Mouse (Mus musculus): ENCODE results near the gene Gpc6. TPM values are rescaled to one million over a fixed set of nuclear protein-coding genes. Genes with fewer than 3 reads are reported as not detected.

The Gpc6 gene
- polyA plus RNA-seq, 1 experiment = 4.7 TPM

DNA sequence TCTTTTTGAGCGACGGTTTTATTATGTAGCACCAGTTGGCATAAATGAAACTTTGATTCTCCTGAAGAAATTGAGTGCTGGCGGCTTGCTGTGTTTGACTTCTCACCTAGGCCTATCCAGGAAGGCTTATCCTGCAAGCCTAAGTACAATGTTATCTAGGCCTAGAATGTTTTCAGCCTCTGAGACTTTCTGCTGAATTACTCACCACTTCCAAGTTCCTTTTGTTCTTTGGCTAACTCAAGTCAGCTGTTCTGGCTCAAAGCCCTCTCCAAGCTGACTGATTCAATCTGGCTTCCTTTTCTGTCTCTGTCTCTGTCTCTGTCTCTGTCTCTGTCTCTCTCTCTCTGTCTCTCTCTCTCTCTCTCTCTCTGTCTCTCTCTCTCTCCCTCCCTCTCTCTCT lies 188.0 kb downstream of the Gpc6 start:
- no peak overlapping the region for H3K27ac ChIP-seq (ENCODE audit: insufficient read depth, low read length)
- H3K4me3 ChIP-seq (ENCODE audit: insufficient read depth, low read length) = no peak overlapping the region
- no peaks in the 10 kb centered on the region for H3K4me1 ChIP-seq (ENCODE audit: control insufficient read depth, insufficient read depth, low read length)
- TF ChIP-seq POLR2A (IDR thresholded peaks at IDR 0.05; ENCODE audit: extremely low read depth, insufficient read depth, low read length) (no peak), CTCF (IDR thresholded peaks at IDR 0.05; ENCODE audit: extremely low read depth, insufficient read depth, low read length) (no peak)

DNA sequence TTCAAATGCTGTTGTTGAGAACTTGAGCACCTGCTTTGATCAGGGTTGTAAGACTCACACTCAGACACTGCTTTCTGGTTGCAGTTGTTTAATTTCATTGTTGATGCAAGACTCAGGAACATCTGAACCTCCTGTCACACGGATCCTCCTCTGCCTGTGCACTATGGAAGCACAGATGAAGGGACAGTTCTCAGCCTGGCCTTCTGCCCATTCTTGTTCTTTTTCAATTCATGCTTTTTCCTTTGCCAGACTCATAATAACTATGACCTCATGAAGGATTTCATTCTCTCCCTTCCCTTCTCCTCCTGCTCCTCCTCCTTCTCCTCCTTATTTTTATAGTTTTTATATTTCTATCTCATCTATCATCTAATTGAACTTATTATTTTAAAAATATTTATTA lies 196.9 kb downstream of the Gpc6 start:
- no peaks in the 10 kb centered on the region for H3K4me1 ChIP-seq (ENCODE audit: control insufficient read depth, insufficient read depth, low read length)
- no peak overlapping the region for H3K27ac ChIP-seq (ENCODE audit: insufficient read depth, low read length)
- TF ChIP-seq POLR2A (IDR thresholded peaks at IDR 0.05; ENCODE audit: extremely low read depth, insufficient read depth, low read length) (no peak), CTCF (IDR thresholded peaks at IDR 0.05; ENCODE audit: extremely low read depth, insufficient read depth, low read length) (no peak)
- H3K4me3 ChIP-seq (ENCODE audit: insufficient read depth, low read length) = no peak overlapping the region

DNA sequence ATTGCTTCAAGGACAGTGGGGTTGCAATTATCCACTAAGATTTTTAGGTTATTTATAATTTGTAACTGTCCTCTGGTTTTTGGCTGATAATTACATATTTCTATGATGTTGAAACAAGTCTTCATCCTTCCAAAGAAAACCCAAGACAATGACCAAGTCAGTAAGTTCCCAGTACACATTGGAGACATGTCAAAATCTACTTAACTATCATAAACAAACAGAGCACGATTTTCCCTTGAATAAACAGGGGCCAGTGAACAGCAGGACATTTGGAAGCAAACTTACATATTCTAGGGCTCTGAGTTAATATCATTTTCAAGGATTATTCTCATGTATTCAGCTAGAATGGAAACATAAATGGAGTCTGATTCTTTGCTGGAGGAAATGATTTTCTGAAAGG lies 205.2 kb downstream of the Gpc6 start:
- TF ChIP-seq CTCF (IDR thresholded peaks at IDR 0.05; ENCODE audit: extremely low read depth, insufficient read depth, low read length) (no peak), POLR2A (IDR thresholded peaks at IDR 0.05; ENCODE audit: extremely low read depth, insufficient read depth, low read length) (no peak)

DNA sequence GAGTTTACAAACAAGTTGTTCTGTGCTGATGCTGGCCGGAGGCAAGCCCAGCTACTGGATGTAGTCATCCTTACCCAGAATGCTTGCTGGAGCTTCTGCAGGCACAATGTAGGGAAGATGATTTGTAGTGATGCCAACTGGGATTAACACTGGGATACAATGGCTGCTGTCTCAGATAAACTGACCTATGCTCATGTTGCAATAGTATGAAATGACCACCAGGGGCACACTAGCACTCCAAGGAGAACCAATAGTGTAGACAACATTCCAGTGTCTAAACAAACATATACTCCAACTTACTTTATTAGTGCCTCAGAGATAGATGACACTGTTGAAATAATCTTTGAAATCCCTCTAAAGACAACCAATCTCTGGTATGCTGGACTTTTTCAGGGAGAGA lies 206.2 kb downstream of the Gpc6 start:
- Histone ChIP-seq H3K4me3 (ENCODE audit: insufficient read depth, low read length) (no peak overlapping the region), H3K4me1 (ENCODE audit: control insufficient read depth, insufficient read depth, low read length) (no peaks in the 10 kb centered on the region), H3K27ac (ENCODE audit: insufficient read depth, low read length) (no peak overlapping the region)
- no peak for TF ChIP-seq POLR2A (IDR thresholded peaks at IDR 0.05; ENCODE audit: extremely low read depth, insufficient read depth, low read length)
- TF ChIP-seq CTCF (IDR thresholded peaks at IDR 0.05; ENCODE audit: extremely low read depth, insufficient read depth, low read length) = no peak

More for the DNA sequence above, 205.2 kb downstream of the Gpc6 start:
- no peak overlapping the region for H3K27ac ChIP-seq (ENCODE audit: insufficient read depth, low read length)
- no peak overlapping the region for H3K4me3 ChIP-seq (ENCODE audit: insufficient read depth, low read length)
- no peaks in the 10 kb centered on the region for H3K4me1 ChIP-seq (ENCODE audit: control insufficient read depth, insufficient read depth, low read length)

DNA sequence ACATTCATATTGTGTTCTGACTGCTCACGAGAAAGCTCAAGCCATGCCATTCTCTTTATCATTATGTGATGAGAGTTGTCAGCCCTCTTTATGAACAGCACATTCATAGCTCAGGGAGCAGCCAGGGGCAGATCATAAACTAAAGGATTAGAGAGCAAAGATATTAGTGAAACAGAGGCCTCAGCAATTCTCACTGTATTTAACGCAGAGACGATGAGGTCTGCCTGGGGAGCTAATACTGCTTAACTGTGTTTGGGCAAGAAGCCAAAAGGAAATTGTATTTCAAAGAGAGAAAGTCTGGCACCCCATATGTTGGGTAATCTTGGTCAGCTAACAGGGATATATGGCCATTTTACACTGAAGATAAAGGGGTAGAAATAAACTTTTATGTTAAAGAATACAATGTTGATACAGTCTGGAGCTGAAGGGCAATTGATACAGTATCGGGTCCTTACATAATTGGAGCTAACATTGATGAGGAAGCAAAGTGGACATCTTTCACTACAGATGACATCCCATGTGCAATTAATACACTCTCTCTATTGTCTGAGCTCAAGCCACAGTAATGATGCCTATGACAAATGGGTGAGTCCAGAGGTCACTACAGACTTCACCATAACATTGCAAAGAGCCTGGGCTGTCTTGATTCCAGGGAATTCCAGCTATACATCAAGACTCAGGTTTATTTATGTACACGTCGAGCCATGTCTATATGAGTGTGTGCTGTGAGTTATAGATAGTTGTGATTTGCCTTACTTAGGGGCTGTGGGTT lies 216.1 kb downstream of the Gpc6 start:
- Histone ChIP-seq H3K27ac (ENCODE audit: insufficient read depth, low read length) (no peak overlapping the region), H3K4me1 (ENCODE audit: control insufficient read depth, insufficient read depth, low read length) (no peaks in the 10 kb centered on the region), H3K4me3 (ENCODE audit: insufficient read depth, low read length) (no peak overlapping the region)
- no peak for TF ChIP-seq POLR2A (IDR thresholded peaks at IDR 0.05; ENCODE audit: extremely low read depth, insufficient read depth, low read length)
- no peak for TF ChIP-seq CTCF (IDR thresholded peaks at IDR 0.05; ENCODE audit: extremely low read depth, insufficient read depth, low read length)

DNA sequence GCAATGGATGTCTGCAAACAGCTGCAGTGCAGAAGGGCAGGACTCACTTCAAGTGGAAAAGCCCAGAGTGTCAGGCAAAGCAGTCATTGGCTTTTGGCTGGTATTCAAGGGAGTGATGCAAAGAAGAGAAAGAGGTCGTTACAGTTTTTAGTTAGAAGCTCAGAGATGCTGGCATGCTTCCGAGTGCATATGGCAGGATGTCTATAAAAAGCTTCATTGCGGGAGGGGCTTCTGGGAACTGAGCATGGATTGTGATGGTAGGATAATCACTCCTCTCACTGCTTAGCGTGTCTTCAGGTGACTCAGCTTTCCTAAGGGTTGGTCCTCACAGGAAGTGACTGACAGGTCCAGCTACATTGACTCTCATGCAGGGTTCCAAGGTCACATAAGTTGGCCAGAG lies 221.0 kb downstream of the Gpc6 start:
- Histone ChIP-seq H3K4me1 (ENCODE audit: control insufficient read depth, insufficient read depth, low read length) (no peaks in the 10 kb centered on the region), H3K27ac (ENCODE audit: insufficient read depth, low read length) (no peak overlapping the region), H3K4me3 (ENCODE audit: insufficient read depth, low read length) (no peak overlapping the region)
- TF ChIP-seq POLR2A (IDR thresholded peaks at IDR 0.05; ENCODE audit: extremely low read depth, insufficient read depth, low read length) = no peak
- TF ChIP-seq CTCF (IDR thresholded peaks at IDR 0.05; ENCODE audit: extremely low read depth, insufficient read depth, low read length) = no peak

DNA sequence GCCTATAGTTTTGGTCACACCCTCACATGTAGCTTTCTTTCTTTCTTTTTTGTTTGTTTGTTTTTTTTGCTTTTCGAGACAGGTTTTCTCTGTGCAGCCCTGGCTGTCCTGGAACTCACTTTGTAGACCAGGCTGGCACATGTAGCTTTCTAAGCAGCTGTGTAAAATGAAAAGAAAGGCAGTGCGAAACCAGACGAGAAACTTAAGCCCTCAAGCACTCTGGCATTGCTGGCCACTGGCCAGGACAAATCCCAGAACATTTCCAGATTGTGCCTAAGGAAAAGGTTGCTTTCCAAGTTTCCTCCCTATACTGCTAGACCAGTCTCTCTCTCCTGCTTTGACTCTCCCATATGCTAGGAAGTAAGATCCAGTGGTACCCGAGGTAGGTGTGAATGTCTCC lies 221.6 kb downstream of the Gpc6 start:
- Histone ChIP-seq H3K4me3 (ENCODE audit: insufficient read depth, low read length) (no peak overlapping the region), H3K27ac (ENCODE audit: insufficient read depth, low read length) (no peak overlapping the region), H3K4me1 (ENCODE audit: control insufficient read depth, insufficient read depth, low read length) (no peaks in the 10 kb centered on the region)
- TF ChIP-seq POLR2A (IDR thresholded peaks at IDR 0.05; ENCODE audit: extremely low read depth, insufficient read depth, low read length) = no peak
- no peak for TF ChIP-seq CTCF (IDR thresholded peaks at IDR 0.05; ENCODE audit: extremely low read depth, insufficient read depth, low read length)

DNA sequence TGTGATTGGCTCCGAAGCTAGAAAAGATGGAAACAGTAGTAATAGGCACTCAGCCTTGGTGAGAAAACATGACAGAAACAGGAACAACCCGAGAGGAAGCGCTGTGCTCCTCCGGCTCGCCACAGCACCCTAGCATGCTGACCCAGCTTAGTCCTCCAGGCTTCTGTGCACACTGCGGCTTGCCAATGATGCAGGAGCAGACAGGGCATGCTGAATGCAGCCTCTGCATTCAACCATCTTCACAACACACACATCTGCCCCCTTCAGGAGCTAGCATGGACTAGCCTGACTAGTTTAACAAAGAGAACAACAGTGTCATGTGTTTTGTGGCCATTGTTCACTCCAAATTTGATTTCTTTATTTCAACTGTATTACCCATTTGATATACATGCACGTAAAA lies 226.5 kb downstream of the Gpc6 start:
- TF ChIP-seq POLR2A (IDR thresholded peaks at IDR 0.05; ENCODE audit: extremely low read depth, insufficient read depth, low read length) (no peak), CTCF (IDR thresholded peaks at IDR 0.05; ENCODE audit: extremely low read depth, insufficient read depth, low read length) (no peak)
- H3K4me3 ChIP-seq (ENCODE audit: insufficient read depth, low read length) = no peak overlapping the region
- H3K4me1 ChIP-seq (ENCODE audit: control insufficient read depth, insufficient read depth, low read length) = no peaks in the 10 kb centered on the region
- H3K27ac ChIP-seq (ENCODE audit: insufficient read depth, low read length) = no peak overlapping the region

DNA sequence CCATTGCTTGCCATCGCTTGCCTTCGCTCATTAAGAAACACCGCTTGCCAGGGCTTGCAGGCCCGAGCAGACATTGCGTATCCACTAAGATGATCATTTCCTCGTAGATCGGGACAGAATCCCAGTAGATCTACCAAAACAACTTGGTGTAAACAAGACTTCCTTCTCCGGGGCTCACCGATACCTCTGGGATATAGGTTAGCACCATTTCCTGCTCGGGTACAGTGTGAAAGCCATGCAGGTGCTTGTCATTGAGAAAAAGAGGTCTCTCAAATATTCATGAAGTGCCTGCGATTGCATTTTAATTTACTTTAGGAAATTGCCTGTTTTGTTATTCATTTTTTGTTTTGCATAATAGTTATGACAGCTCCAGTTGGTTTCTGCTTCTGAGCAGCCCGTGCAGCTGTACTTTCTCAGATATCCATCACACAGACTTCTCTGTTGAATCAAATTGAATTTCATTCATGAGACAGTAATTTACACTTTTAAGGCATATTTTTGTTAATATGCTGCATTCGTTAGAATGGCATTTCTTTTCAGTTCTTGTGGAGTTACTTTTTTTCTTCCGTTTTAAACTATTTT lies 230.9 kb downstream of the Gpc6 start:
- no peak for TF ChIP-seq POLR2A (IDR thresholded peaks at IDR 0.05; ENCODE audit: extremely low read depth, insufficient read depth, low read length)
- TF ChIP-seq CTCF (IDR thresholded peaks at IDR 0.05; ENCODE audit: extremely low read depth, insufficient read depth, low read length) = no peak
- Histone ChIP-seq H3K4me3 (ENCODE audit: insufficient read depth, low read length) (no peak overlapping the region), H3K27ac (ENCODE audit: insufficient read depth, low read length) (no peak overlapping the region), H3K4me1 (ENCODE audit: control insufficient read depth, insufficient read depth, low read length) (no peaks in the 10 kb centered on the region)

DNA sequence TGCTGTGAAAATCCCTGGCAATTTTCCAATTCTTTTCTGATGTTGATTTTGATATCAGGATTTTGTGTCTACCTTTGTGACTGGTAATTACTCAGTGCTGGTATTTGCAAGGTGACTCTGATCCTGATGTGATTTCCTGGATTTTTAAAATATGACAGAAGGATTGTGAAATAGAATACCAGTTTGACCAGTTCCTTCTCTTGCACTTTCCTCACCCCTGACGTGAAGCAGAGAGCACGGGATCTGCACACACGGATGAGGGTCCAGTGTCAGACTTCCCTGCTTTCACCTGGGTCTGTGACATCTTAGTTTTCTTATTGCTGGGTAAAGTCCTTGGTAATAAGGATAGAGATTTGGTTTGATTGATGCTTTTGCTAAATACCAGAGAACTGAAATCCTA lies 232.3 kb downstream of the Gpc6 start:
- H3K4me3 ChIP-seq (ENCODE audit: insufficient read depth, low read length) = no peak overlapping the region
- no peaks in the 10 kb centered on the region for H3K4me1 ChIP-seq (ENCODE audit: control insufficient read depth, insufficient read depth, low read length)
- no peak for TF ChIP-seq POLR2A (IDR thresholded peaks at IDR 0.05; ENCODE audit: extremely low read depth, insufficient read depth, low read length)
- no peak for TF ChIP-seq CTCF (IDR thresholded peaks at IDR 0.05; ENCODE audit: extremely low read depth, insufficient read depth, low read length)
- no peak overlapping the region for H3K27ac ChIP-seq (ENCODE audit: insufficient read depth, low read length)

Measured in cortical plate, adult 2 months (tissue).